Mouse (Mus musculus): ENCODE data around the gene Wnt1. TPM values are rescaled to one million over a fixed set of nuclear protein-coding genes. Genes with fewer than 3 reads are reported as not detected.

The Wnt1 gene
- polyA plus RNA-seq, 1 experiment = not detected

DNA sequence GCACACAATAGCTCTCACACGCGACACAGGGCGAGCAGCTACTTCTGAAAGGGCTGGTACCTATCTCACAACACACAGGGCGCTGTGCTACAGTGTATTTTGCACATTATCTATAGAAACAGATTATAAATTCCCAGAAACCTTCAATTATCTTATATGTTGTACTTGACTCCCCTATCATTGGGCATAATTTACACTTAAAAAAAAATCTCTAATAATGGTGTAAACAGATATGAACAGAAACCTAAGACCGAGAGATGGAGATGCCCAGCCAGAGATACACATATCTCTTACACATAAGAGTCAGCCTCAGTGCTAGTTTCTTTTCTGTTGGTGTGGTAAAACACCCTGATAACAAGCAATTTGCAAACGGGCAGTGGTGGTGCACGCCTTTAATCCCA, 38.0 kb downstream of the Wnt1 start:
- Histone ChIP-seq H3K9me3 (replicated peaks; ENCODE audit: control insufficient read depth, insufficient read depth, low read length, poor library complexity, severe bottlenecking) (no peaks in the 10 kb centered on the region), H3K9ac (ENCODE audit: low read depth, poor library complexity, severe bottlenecking) (no peak overlapping the region), H3K36me3 (ENCODE audit: control insufficient read depth, insufficient read depth, low read length, poor library complexity, severe bottlenecking) (no peaks in the 10 kb centered on the region), H3K4me3 (ENCODE audit: low read depth, low read length) (no peak overlapping the region), H3K27ac (ENCODE audit: insufficient read depth, low read length) (no peak overlapping the region), H3K27me3 (ENCODE audit: control insufficient read depth, insufficient read depth, low read length, poor library complexity, severe bottlenecking) (no peaks in the 10 kb centered on the region), H3K4me1 (ENCODE audit: control insufficient read depth, insufficient read depth, low read length) (no peaks in the 10 kb centered on the region)
- TF ChIP-seq POLR2A (IDR thresholded peaks at IDR 0.05; ENCODE audit: insufficient read depth, low read length) (no peak), EP300 (IDR thresholded peaks at IDR 0.05; ENCODE audit: insufficient read depth, low read depth, low read length) (no peak), CTCF (IDR thresholded peaks at IDR 0.05; ENCODE audit: low read depth, low read length) (no peak)

DNA sequence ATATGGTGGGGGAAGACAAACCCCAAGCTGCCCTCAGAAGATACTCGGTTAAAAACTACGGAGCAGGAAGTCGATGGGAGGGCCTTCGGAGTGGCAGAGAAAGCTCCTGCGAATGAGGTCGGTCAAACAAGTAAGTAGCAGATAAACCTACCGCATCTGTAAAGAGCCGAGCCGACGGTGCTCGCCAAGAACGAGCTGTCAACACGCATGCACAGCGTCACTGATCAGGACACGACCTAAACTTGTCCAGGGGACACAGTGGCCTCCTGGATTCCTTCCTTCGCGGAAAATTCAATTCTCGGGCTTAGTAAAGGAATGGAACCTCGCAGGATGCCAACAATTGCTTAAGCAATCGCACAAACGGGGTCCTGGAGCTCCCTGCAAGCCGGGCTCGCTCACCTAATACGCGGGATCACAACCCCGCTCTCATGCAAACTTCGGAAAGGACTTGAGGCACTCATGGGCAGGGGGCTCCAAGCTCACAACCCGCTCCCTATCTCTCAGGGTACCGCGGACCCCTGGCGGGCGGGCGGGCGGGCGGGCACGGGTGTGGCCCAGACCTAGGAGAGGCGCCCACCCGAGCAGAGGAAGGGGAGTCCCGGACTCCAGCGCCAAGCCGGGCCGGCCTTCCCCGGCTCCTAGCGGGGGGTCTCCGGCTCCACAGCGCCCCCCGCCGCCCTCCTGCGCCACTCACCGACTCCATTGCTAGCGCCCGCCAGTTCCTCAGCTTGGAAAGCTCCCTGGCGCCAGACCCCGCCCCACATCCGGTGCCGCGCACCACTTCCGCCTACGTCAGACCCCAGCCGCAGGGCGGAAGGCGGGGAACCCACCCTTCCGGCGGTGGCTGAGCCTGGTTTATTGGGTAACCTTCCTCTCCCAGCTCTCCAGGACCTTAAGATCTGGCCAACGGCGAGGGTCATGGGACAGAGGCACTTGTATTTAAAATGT, 41.4 kb downstream of the Wnt1 start, which contains the start of gene Prkag1:
Gene Prkag1, minus strand, starts transcription at position 786 of the 948 bp plus-strand sequence.
- Histone ChIP-seq H3K27ac (ENCODE audit: insufficient read depth, low read length) (peak within 1 kb of the TSS; percentile 84), H3K9ac (ENCODE audit: low read depth, poor library complexity, severe bottlenecking) (peak within 1 kb of the TSS; percentile 90), H3K9me3 (replicated peaks; ENCODE audit: control insufficient read depth, insufficient read depth, low read length, poor library complexity, severe bottlenecking) (no peaks in the 10 kb centered on the region), H3K4me1 (ENCODE audit: control insufficient read depth, insufficient read depth, low read length) (no peaks in the 10 kb centered on the region), H3K27me3 (ENCODE audit: control insufficient read depth, insufficient read depth, low read length, poor library complexity, severe bottlenecking) (no peaks in the 10 kb centered on the region), H3K4me3 (ENCODE audit: low read depth, low read length) (peak within 1 kb of the TSS; percentile 96), H3K36me3 (ENCODE audit: control insufficient read depth, insufficient read depth, low read length, poor library complexity, severe bottlenecking) (peaks cover 17% of the 10 kb centered on the region)
- TF ChIP-seq CTCF (IDR thresholded peaks at IDR 0.05; ENCODE audit: low read depth, low read length) (peak; percentile 42), EP300 (IDR thresholded peaks at IDR 0.05; ENCODE audit: insufficient read depth, low read depth, low read length) (0 out of 2 replicates have a peak, but pooled peaks have one; percentile 33), POLR2A (IDR thresholded peaks at IDR 0.05; ENCODE audit: insufficient read depth, low read length) (peak; percentile 47)

DNA sequence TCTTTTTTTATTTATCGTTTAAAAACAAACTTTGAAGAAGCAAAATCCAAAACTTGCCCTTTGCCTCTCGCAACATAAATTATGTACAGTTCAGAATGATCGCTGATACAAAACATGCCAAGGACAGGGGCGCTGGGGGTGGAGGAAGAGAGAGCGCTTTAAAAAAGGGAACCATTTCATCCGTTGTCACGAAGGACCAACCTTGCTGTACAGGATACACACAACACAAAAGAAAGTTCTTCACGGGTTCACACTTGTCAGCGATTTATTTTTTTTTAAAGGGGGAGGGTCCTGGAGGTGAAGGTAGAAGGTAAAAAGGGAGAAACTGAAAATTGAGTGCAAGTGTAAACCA, 42.0 kb downstream of the Wnt1 start:
- peak overlapping the region; percentile 66 for H3K4me3 ChIP-seq (ENCODE audit: low read depth, low read length)
- peak overlapping the region; percentile 57 for H3K9ac ChIP-seq (ENCODE audit: low read depth, poor library complexity, severe bottlenecking)
- H3K4me1 ChIP-seq (ENCODE audit: control insufficient read depth, insufficient read depth, low read length) = no peaks in the 10 kb centered on the region
- H3K27ac ChIP-seq (ENCODE audit: insufficient read depth, low read length) = peak overlapping the region; percentile 82
- no peaks in the 10 kb centered on the region for H3K27me3 ChIP-seq (ENCODE audit: control insufficient read depth, insufficient read depth, low read length, poor library complexity, severe bottlenecking)
- H3K9me3 ChIP-seq (replicated peaks; ENCODE audit: control insufficient read depth, insufficient read depth, low read length, poor library complexity, severe bottlenecking) = no peaks in the 10 kb centered on the region
- H3K36me3 ChIP-seq (ENCODE audit: control insufficient read depth, insufficient read depth, low read length, poor library complexity, severe bottlenecking) = peaks cover 23% of the 10 kb centered on the region
- TF ChIP-seq CTCF (IDR thresholded peaks at IDR 0.05; ENCODE audit: low read depth, low read length) (no peak), EP300 (IDR thresholded peaks at IDR 0.05; ENCODE audit: insufficient read depth, low read depth, low read length) (no peak), POLR2A (IDR thresholded peaks at IDR 0.05; ENCODE audit: insufficient read depth, low read length) (no peak)

DNA sequence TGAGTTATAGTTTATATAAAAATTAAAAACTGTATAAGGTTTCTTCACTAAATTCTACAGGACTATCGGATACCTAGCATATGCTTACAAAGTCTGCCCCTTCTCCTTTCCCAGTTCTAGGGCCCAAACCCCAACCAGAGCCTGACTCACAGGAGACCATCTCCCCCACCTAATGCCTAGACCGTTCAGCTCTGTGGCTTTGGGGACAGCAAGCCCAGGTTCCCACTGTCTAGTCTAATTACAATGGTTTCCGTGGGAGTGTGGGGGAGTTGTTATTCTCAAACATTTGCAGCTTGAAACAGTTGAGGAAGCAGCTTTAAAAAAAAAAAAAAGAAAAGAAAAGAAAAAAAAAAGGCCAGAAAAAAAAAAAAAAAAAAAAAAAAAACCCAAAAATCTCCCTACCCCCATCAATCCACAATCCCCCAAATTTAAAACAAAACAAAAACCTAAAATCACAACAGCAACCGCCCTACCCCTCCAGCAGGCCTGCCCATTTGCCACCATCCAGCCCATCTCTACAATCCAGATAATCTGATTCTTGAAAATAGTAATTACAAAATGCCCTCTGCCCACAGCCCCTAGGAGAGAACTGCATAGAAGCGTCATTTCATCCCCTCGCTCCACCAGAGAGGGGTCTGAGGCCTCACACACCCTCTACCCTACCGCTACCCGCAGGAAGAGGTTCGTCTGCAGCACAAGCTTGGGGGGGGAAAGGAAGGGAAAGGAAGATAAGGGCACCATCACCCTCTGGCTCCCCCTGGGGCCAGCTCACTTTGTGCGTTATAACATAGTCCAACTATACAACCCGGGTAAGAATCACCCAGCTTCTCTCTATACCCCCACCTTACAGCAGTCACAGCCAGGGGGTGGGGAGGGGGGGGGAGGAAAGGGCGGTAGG, 42.8 kb downstream of the Wnt1 start:
- H3K27ac ChIP-seq (ENCODE audit: insufficient read depth, low read length) = peak overlapping the region; percentile 52; the same call in 1 of the 2 replicates
- TF ChIP-seq CTCF (IDR thresholded peaks at IDR 0.05; ENCODE audit: low read depth, low read length) (no peak), POLR2A (IDR thresholded peaks at IDR 0.05; ENCODE audit: insufficient read depth, low read length) (no peak)
- peak overlapping the region; percentile 57; the same call in 1 of the 2 replicates for H3K9ac ChIP-seq (ENCODE audit: low read depth, poor library complexity, severe bottlenecking)
- no peaks in the 10 kb centered on the region for H3K27me3 ChIP-seq (ENCODE audit: control insufficient read depth, insufficient read depth, low read length, poor library complexity, severe bottlenecking)
- no peak overlapping the region for H3K4me3 ChIP-seq (ENCODE audit: low read depth, low read length)
- H3K9me3 ChIP-seq (replicated peaks; ENCODE audit: control insufficient read depth, insufficient read depth, low read length, poor library complexity, severe bottlenecking) = no peaks in the 10 kb centered on the region
- H3K4me1 ChIP-seq (ENCODE audit: control insufficient read depth, insufficient read depth, low read length) = no peaks in the 10 kb centered on the region
- H3K36me3 ChIP-seq (ENCODE audit: control insufficient read depth, insufficient read depth, low read length, poor library complexity, severe bottlenecking) = peaks cover 28% of the 10 kb centered on the region

DNA sequence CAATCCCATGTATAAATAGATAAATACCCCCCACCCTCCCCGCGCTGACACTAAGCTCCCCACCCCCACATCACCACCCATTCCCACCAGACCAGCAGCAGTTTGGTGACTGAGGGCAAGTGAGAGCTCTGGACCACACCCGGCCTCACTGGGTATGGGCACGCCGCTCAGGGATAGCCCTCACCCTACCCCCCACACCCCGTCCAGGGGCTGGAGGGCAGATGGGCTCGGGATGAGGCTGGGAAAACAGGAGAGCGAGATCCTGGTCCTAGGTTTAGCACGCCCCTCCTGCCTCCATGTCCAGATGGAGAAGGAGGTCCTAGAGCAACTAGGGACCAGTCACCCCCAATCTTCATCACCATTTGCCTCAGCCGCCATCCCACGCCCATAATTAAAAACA, 43.6 kb downstream of the Wnt1 start:
- Histone ChIP-seq H3K4me3 (ENCODE audit: low read depth, low read length) (no peak overlapping the region), H3K36me3 (ENCODE audit: control insufficient read depth, insufficient read depth, low read length, poor library complexity, severe bottlenecking) (peaks cover 36% of the 10 kb centered on the region), H3K27me3 (ENCODE audit: control insufficient read depth, insufficient read depth, low read length, poor library complexity, severe bottlenecking) (no peaks in the 10 kb centered on the region), H3K9me3 (replicated peaks; ENCODE audit: control insufficient read depth, insufficient read depth, low read length, poor library complexity, severe bottlenecking) (no peaks in the 10 kb centered on the region), H3K9ac (ENCODE audit: low read depth, poor library complexity, severe bottlenecking) (no peak overlapping the region), H3K27ac (ENCODE audit: insufficient read depth, low read length) (no peak overlapping the region), H3K4me1 (ENCODE audit: control insufficient read depth, insufficient read depth, low read length) (no peaks in the 10 kb centered on the region)
- TF ChIP-seq CTCF (IDR thresholded peaks at IDR 0.05; ENCODE audit: low read depth, low read length) (no peak), POLR2A (IDR thresholded peaks at IDR 0.05; ENCODE audit: insufficient read depth, low read length) (no peak), EP300 (IDR thresholded peaks at IDR 0.05; ENCODE audit: insufficient read depth, low read depth, low read length) (no peak)

All from ES-Bruce4 (cell line).